Mouse (Mus musculus) cerebellum, adult (tissue): ENCODE measurements around the gene Ntrk3.

Source experiments
- ATAC-seq: cut with Nextera tagmentation; 2 replicates; pipeline ENCODE4 v1.9.2; 2017; ENCODE audit warnings: mild to moderate bottlenecking, moderate library complexity, mixed read lengths; ENCODE audit not compliant: insufficient number of reproducible peaks, low FRiP score, low TSS enrichment

Ntrk3 gene

GRCm38 (mm10) chr7:78269506-78270250, 468.1 kb downstream of the Ntrk3 start:
- ATAC-seq = no peak

- ATAC-seq = no peak
Measured at GRCm38 (mm10) chr7:78267461-78268007, 470.3 kb downstream of the Ntrk3 start.

- ATAC-seq = no peak
Measured at GRCm38 (mm10) chr7:78264432-78265002, 473.3 kb downstream of the Ntrk3 start.

GRCm38 (mm10) chr7:78261420-78262125, 476.2 kb downstream of the Ntrk3 start:
- ATAC-seq = no peak

GRCm38 (mm10) chr7:78258151-78258550, 479.7 kb downstream of the Ntrk3 start:
- no peak for ATAC-seq

GRCm38 (mm10) chr7:78253777-78254385, 483.9 kb downstream of the Ntrk3 start:
- ATAC-seq = no peak

GRCm38 (mm10) chr7:78248119-78248642, 489.6 kb downstream of the Ntrk3 start:
- ATAC-seq = no peak

GRCm38 (mm10) chr7:78239012-78239411, 498.8 kb downstream of the Ntrk3 start:
- no peak for ATAC-seq

- no peak for ATAC-seq
Measured at GRCm38 (mm10) chr7:78221668-78222067, 516.1 kb downstream of the Ntrk3 start.

- ATAC-seq = no peak
Measured at GRCm38 (mm10) chr7:78220949-78221348, 516.9 kb downstream of the Ntrk3 start.

- peak; percentile 66; the same call in 1 of the 2 replicates for ATAC-seq
Measured at GRCm38 (mm10) chr7:78190931-78191653, 546.7 kb downstream of the Ntrk3 start.

- no peak for ATAC-seq
Measured at GRCm38 (mm10) chr7:78185578-78185977, 552.2 kb downstream of the Ntrk3 start.

- ATAC-seq = no peak
Measured at GRCm38 (mm10) chr7:78183396-78183795, 554.4 kb downstream of the Ntrk3 start.

- no peak for ATAC-seq
Measured at GRCm38 (mm10) chr7:78179996-78180665, 557.7 kb downstream of the Ntrk3 start.

- no peak for ATAC-seq
Measured at GRCm38 (mm10) chr7:78172267-78172955, 565.4 kb downstream of the Ntrk3 start.

GRCm38 (mm10) chr7:78165466-78165865, 572.3 kb downstream of the Ntrk3 start:
- no peak for ATAC-seq

- ATAC-seq = no peak
Measured at GRCm38 (mm10) chr7:78157946-78158345, 579.9 kb downstream of the Ntrk3 start.

GRCm38 (mm10) chr7:78145251-78145650, 592.6 kb downstream of the Ntrk3 start:
- no peak for ATAC-seq

GRCm38 (mm10) chr7:78144849-78145248, 593.0 kb downstream of the Ntrk3 start:
- no peak for ATAC-seq
